Mouse (Mus musculus): ENCODE results near the gene Tprgl. TPM values are rescaled to one million over a fixed set of nuclear protein-coding genes. Genes with fewer than 3 reads are reported as not detected.

The Tprgl gene
- polyA plus RNA-seq (2016; fragmentation: Nextera tagmentation; extraction: Ambion mirVana): 154 and 159 TPM in 2 replicates

GRCm38 (mm10) chr4:154160538-154161390 lies at the start of gene Tprgl:
TSS of gene Tprgl (minus strand) at chr4:154160666.
- WGBS: 1% methylated on average over 69 of the region's 75 CpGs
- H3K4me2 ChIP-seq (replicated peaks): peak within 1 kb of the TSS; percentile 90
- H3K27me3 ChIP-seq: no peaks in the 10 kb centered on the region
- peak within 1 kb of the TSS; percentile 93 for H3K4me3 ChIP-seq
- H3K9ac ChIP-seq: peak within 1 kb of the TSS; percentile 91
- H3K27ac ChIP-seq: peak within 1 kb of the TSS; percentile 52
- H3K36me3 ChIP-seq: peaks cover 31% of the 10 kb centered on the region
- peak; percentile 95 for ATAC-seq (ENCODE audit: low FRiP score)
- peaks cover 23% of the 10 kb centered on the region for H3K4me1 ChIP-seq
- H3K9me3 ChIP-seq (replicated peaks): no peaks in the 10 kb centered on the region

GRCm38 (mm10) chr4:154209825-154210224 lies 49.4 kb upstream of the Tprgl start:
- WGBS: 19% methylated on average over 3 of the region's 3 CpGs

GRCm38 (mm10) chr4:154209054-154209453 lies 48.6 kb upstream of the Tprgl start:
- peaks cover 22% of the 10 kb centered on the region for H3K4me1 ChIP-seq
- no peaks in the 10 kb centered on the region for H3K36me3 ChIP-seq
- WGBS: 76% methylated on average over 6 of the region's 6 CpGs
- ATAC-seq (ENCODE audit: low FRiP score): no peak
- H3K9me3 ChIP-seq (replicated peaks): no peaks in the 10 kb centered on the region
- H3K9ac ChIP-seq: no peak overlapping the region
- no peaks in the 10 kb centered on the region for H3K27me3 ChIP-seq
- H3K27ac ChIP-seq: no peak overlapping the region
- no peak overlapping the region for H3K4me2 ChIP-seq (replicated peaks)
- H3K4me3 ChIP-seq: no peak overlapping the region

More at GRCm38 (mm10) chr4:154209825-154210224, 49.4 kb upstream of the Tprgl start:
- Histone ChIP-seq H3K27ac (0 out of 2 replicates have a peak overlapping the region, but pooled peaks have one; percentile 1), H3K36me3 (no peaks in the 10 kb centered on the region), H3K4me3 (no peak overlapping the region), H3K27me3 (no peaks in the 10 kb centered on the region), H3K4me2 (replicated peaks) (no peak overlapping the region), H3K4me1 (peaks cover 22% of the 10 kb centered on the region), H3K9me3 (replicated peaks) (no peaks in the 10 kb centered on the region), H3K9ac (no peak overlapping the region)
- no peak for ATAC-seq (ENCODE audit: low FRiP score)

- Histone ChIP-seq H3K27me3 (no peaks in the 10 kb centered on the region), H3K27ac (no peak overlapping the region), H3K9ac (no peak overlapping the region), H3K36me3 (no peaks in the 10 kb centered on the region), H3K4me2 (replicated peaks) (no peak overlapping the region), H3K4me3 (no peak overlapping the region), H3K4me1 (peaks cover 17% of the 10 kb centered on the region), H3K9me3 (replicated peaks) (no peaks in the 10 kb centered on the region)
- 15% methylated on average over 5 of the region's 5 CpGs for WGBS
- peak; percentile 24; the same call in 1 of the 2 replicates for ATAC-seq (ENCODE audit: low FRiP score)
These were observed 46.8 kb upstream of the Tprgl start for GRCm38 (mm10) chr4:154207261-154207660.

GRCm38 (mm10) chr4:154205392-154205791 lies 44.9 kb upstream of the Tprgl start:
- H3K9ac ChIP-seq: no peak overlapping the region
- no peak for ATAC-seq (ENCODE audit: low FRiP score)

GRCm38 (mm10) chr4:154204532-154204931 lies 44.1 kb upstream of the Tprgl start:
- Histone ChIP-seq H3K9me3 (replicated peaks) (no peaks in the 10 kb centered on the region), H3K9ac (no peak overlapping the region)
- 76% methylated on average over 7 of the region's 7 CpGs for WGBS

More at GRCm38 (mm10) chr4:154205392-154205791, 44.9 kb upstream of the Tprgl start:
- Histone ChIP-seq H3K27ac (no peak overlapping the region), H3K4me2 (replicated peaks) (no peak overlapping the region), H3K27me3 (no peaks in the 10 kb centered on the region), H3K36me3 (no peaks in the 10 kb centered on the region), H3K4me1 (peaks cover 11% of the 10 kb centered on the region), H3K4me3 (no peak overlapping the region), H3K9me3 (replicated peaks) (no peaks in the 10 kb centered on the region)
- 77% methylated on average over 5 of the region's 5 CpGs for WGBS

GRCm38 (mm10) chr4:154201511-154201910 lies 41.0 kb upstream of the Tprgl start:
- Histone ChIP-seq H3K27ac (no peak overlapping the region), H3K4me2 (replicated peaks) (no peak overlapping the region)

More at GRCm38 (mm10) chr4:154204532-154204931, 44.1 kb upstream of the Tprgl start:
- Histone ChIP-seq H3K4me2 (replicated peaks) (no peak overlapping the region), H3K4me3 (no peak overlapping the region), H3K36me3 (no peaks in the 10 kb centered on the region), H3K27ac (no peak overlapping the region), H3K4me1 (peaks cover 5% of the 10 kb centered on the region), H3K27me3 (no peaks in the 10 kb centered on the region)
- ATAC-seq (ENCODE audit: low FRiP score): no peak

GRCm38 (mm10) chr4:154198377-154198961 lies 38.0 kb upstream of the Tprgl start:
- no peaks in the 10 kb centered on the region for H3K36me3 ChIP-seq
- no peak overlapping the region for H3K4me3 ChIP-seq
- 7% methylated on average over 7 of the region's 7 CpGs for WGBS
- H3K9me3 ChIP-seq (replicated peaks): 0 out of 2 replicates have a peak, but pooled peaks cover 5% of the 10 kb centered on the region
- peaks cover 35% of the 10 kb centered on the region for H3K4me1 ChIP-seq
- H3K27ac ChIP-seq: peak overlapping the region; percentile 76
- H3K27me3 ChIP-seq: no peaks in the 10 kb centered on the region
- peak; percentile 57; the same call in 1 of the 2 replicates for ATAC-seq (ENCODE audit: low FRiP score)
- H3K4me2 ChIP-seq (replicated peaks): peak overlapping the region; percentile 13; the same call in 1 of the 2 replicates
- H3K9ac ChIP-seq: no peak overlapping the region

More at GRCm38 (mm10) chr4:154201511-154201910, 41.0 kb upstream of the Tprgl start:
- Histone ChIP-seq H3K9ac (no peak overlapping the region), H3K27me3 (no peaks in the 10 kb centered on the region), H3K36me3 (no peaks in the 10 kb centered on the region), H3K4me3 (no peak overlapping the region), H3K4me1 (peaks cover 35% of the 10 kb centered on the region), H3K9me3 (replicated peaks) (no peaks in the 10 kb centered on the region)
- no peak for ATAC-seq (ENCODE audit: low FRiP score)
- WGBS: 50% methylated on average over 5 of the region's 5 CpGs

GRCm38 (mm10) chr4:154197961-154198360 lies 37.5 kb upstream of the Tprgl start:
- Histone ChIP-seq H3K9me3 (replicated peaks) (0 out of 2 replicates have a peak, but pooled peaks cover 5% of the 10 kb centered on the region), H3K27ac (peak overlapping the region; percentile 76), H3K4me2 (replicated peaks) (no peak overlapping the region), H3K4me1 (peaks cover 35% of the 10 kb centered on the region), H3K36me3 (no peaks in the 10 kb centered on the region), H3K9ac (no peak overlapping the region), H3K4me3 (no peak overlapping the region), H3K27me3 (no peaks in the 10 kb centered on the region)
- WGBS: 35% methylated on average over 6 of the region's 6 CpGs
- ATAC-seq (ENCODE audit: low FRiP score): peak; percentile 31; the same call in 1 of the 2 replicates

GRCm38 (mm10) chr4:154188948-154189347 lies 28.5 kb upstream of the Tprgl start:
- 0 out of 2 replicates have a peak, but pooled peaks cover 4% of the 10 kb centered on the region for H3K36me3 ChIP-seq
- no peak overlapping the region for H3K4me2 ChIP-seq (replicated peaks)
- no peak for ATAC-seq (ENCODE audit: low FRiP score)
- 0 out of 2 replicates have a peak, but pooled peaks cover under 1% of the 10 kb centered on the region for H3K9me3 ChIP-seq (replicated peaks)
- no peak overlapping the region for H3K27ac ChIP-seq
- H3K9ac ChIP-seq: no peak overlapping the region
- H3K27me3 ChIP-seq: no peaks in the 10 kb centered on the region
- H3K4me3 ChIP-seq: no peak overlapping the region
- H3K4me1 ChIP-seq: peaks cover 4% of the 10 kb centered on the region; the same call in 1 of the 2 replicates
- 75% methylated on average over 8 of the region's 8 CpGs for WGBS

GRCm38 (mm10) chr4:154186002-154186537 lies 25.6 kb upstream of the Tprgl start:
- Histone ChIP-seq H3K9ac (no peak overlapping the region), H3K27me3 (no peaks in the 10 kb centered on the region), H3K4me3 (no peak overlapping the region), H3K9me3 (replicated peaks) (no peaks in the 10 kb centered on the region), H3K27ac (no peak overlapping the region), H3K36me3 (peaks cover 12% of the 10 kb centered on the region; the same call in 1 of the 2 replicates), H3K4me1 (peaks cover 4% of the 10 kb centered on the region; the same call in 1 of the 2 replicates), H3K4me2 (replicated peaks) (no peak overlapping the region)
- ATAC-seq (ENCODE audit: low FRiP score): no peak
- WGBS: 86% methylated on average over 11 of the region's 11 CpGs

GRCm38 (mm10) chr4:154185001-154185400 lies 24.5 kb upstream of the Tprgl start:
- no peak overlapping the region for H3K4me3 ChIP-seq
- no peak overlapping the region for H3K27ac ChIP-seq
- H3K27me3 ChIP-seq: no peaks in the 10 kb centered on the region
- no peak overlapping the region for H3K4me2 ChIP-seq (replicated peaks)
- WGBS: 77% methylated on average over 5 of the region's 5 CpGs
- H3K36me3 ChIP-seq: peaks cover 11% of the 10 kb centered on the region; the same call in 1 of the 2 replicates
- H3K4me1 ChIP-seq: peaks cover 4% of the 10 kb centered on the region; the same call in 1 of the 2 replicates
- H3K9ac ChIP-seq: no peak overlapping the region
- ATAC-seq (ENCODE audit: low FRiP score): no peak
- H3K9me3 ChIP-seq (replicated peaks): no peaks in the 10 kb centered on the region

All from hindbrain, embryonic 12.5 days (tissue).